In genomic region chr5:125139669-125140068, GRCm38 (mm10) we compare ENCODE assay signal across 8 mouse cellular contexts. TPM values are rescaled to one million over a fixed set of nuclear protein-coding genes. Genes with fewer than 3 reads are reported as not detected.
DNase-seq lines count a peak whose midpoint lies in the region; ATAC-seq and TF ChIP-seq lines count a peak whose summit lies in the region.

No protein-coding gene starts in this region.

- H3K9ac ChIP-seq in MEL (ENCODE audit: control insufficient read depth, low read depth, low read length, poor library complexity, severe bottlenecking), result peak overlapping the region; percentile 61
- H3K9ac ChIP-seq in heart, postnatal 0 days (replicated peaks; ENCODE audit: low read depth, low read length), result peak overlapping the region; percentile 50; the same call in 1 of the 2 replicates

- WGBS in heart, embryonic 10.5 days, result 85% methylated on average over 5 of the region's 5 CpGs
- WGBS in heart, postnatal 0 days, result 67% methylated on average over 5 of the region's 5 CpGs
- WGBS in macrophage (ENCODE audit: missing documents), result 83% methylated on average over 5 of the region's 5 CpGs

- H3K36me3 ChIP-seq in heart, embryonic 10.5 days, result 0 out of 2 replicates have a peak, but pooled peaks cover 6% of the 10 kb centered on the region
- H3K36me3 ChIP-seq in MEL (ENCODE audit: control insufficient read depth in 1 of 2, insufficient read depth in 2 of 2, low read length in 2 of 2) (peaks cover 0 to 12% of the 10 kb centered on the region in 2 experiments; a peak in 2 of 4 replicates), macrophage (ENCODE audit: inconsistent target) (no peaks in the 10 kb centered on the region)
- H3K36me3 ChIP-seq in heart, postnatal 0 days (replicated peaks; ENCODE audit: control insufficient read depth, insufficient read depth, low read length), result no peaks in the 10 kb centered on the region

- H3K79me2 ChIP-seq in MEL (ENCODE audit: control insufficient read depth, insufficient read depth, low read length, poor library complexity), result peaks cover 47% of the 10 kb centered on the region
- peaks cover 100% of the 10 kb centered on the region for H3K79me2 ChIP-seq in macrophage (ENCODE audit: inconsistent target)

- no peak for TF ChIP-seq EP300 in MEL (IDR thresholded peaks at IDR 0.05; ENCODE audit: low read depth in 1 of 2, low read length in 2 of 2)
- no peak; the same call in 1 of the 2 replicates for TF ChIP-seq EP300 in heart, postnatal 0 days (IDR thresholded peaks at IDR 0.05; ENCODE audit: low read depth)

- TF ChIP-seq RAD21 in MEL (IDR thresholded peaks at IDR 0.05; ENCODE audit: low read depth, low read length), result no peak

- peaks cover 88% of the 10 kb centered on the region for H3K4me1 ChIP-seq in heart, embryonic 10.5 days
- peaks cover 0 to 39% of the 10 kb centered on the region in 2 experiments; a peak in 3 of 4 replicates for H3K4me1 ChIP-seq in MEL (ENCODE audit: control insufficient read depth in 1 of 2, insufficient read depth in 2 of 2, low read length in 2 of 2)
- peaks cover 78% of the 10 kb centered on the region for H3K4me1 ChIP-seq in heart, postnatal 0 days (ENCODE audit: control insufficient read depth, insufficient read depth)

- no peaks in the 10 kb centered on the region for H3K27me3 ChIP-seq in heart, embryonic 10.5 days (ENCODE audit: insufficient read depth, poor library complexity, severe bottlenecking)
- no peaks in the 10 kb centered on the region for H3K27me3 ChIP-seq in MEL (ENCODE audit: control insufficient read depth in 1 of 2, insufficient read depth in 2 of 2, low read length in 2 of 2)
- H3K27me3 ChIP-seq in heart, postnatal 0 days (ENCODE audit: control insufficient read depth, insufficient read depth, low read length), result no peaks in the 10 kb centered on the region

- DNase-seq in heart, embryonic 10.5 days (ENCODE audit: low spot score), result no peak
- DNase-seq in heart, postnatal 25 days (ENCODE audit: low spot score), result no peak
- DNase-seq in MEL (ENCODE audit: low read depth, low spot score), result peak; percentile 45
- DNase-seq in heart, postnatal 0 days (ENCODE audit: low spot score), result no peak
- no peak for DNase-seq in urinary bladder, adult 2 months (ENCODE audit: low spot score)
- no peak for DNase-seq in right cerebral cortex, postnatal 25 days
- DNase-seq in spleen, postnatal 36 days (ENCODE audit: low spot score in 2 of 2), result no peak

- TF ChIP-seq CTCF in MEL (IDR thresholded peaks at IDR 0.05 in 2 of 3, conservative IDR thresholded peaks at IDR 0.05 in 1 of 3; ENCODE audit: control insufficient read depth in 1 of 3, insufficient read depth in 1 of 3, low read depth in 2 of 3, low read length in 3 of 3, poor library complexity in 1 of 3, severe bottlenecking in 1 of 3), result no peak
- no peak for TF ChIP-seq CTCF in heart, postnatal 0 days (IDR thresholded peaks at IDR 0.05; ENCODE audit: low read depth)

- no peaks in the 10 kb centered on the region for H3K9me3 ChIP-seq in heart, embryonic 10.5 days
- H3K9me3 ChIP-seq in MEL (replicated peaks; ENCODE audit: insufficient read depth, low read length), result no peaks in the 10 kb centered on the region
- H3K9me3 ChIP-seq in heart, postnatal 0 days (replicated peaks; ENCODE audit: control insufficient read depth, low read length), result no peaks in the 10 kb centered on the region

- H3K27ac ChIP-seq in heart, embryonic 10.5 days, result peak overlapping the region; percentile 91
- H3K27ac ChIP-seq in MEL (ENCODE audit: control insufficient read depth, low read depth, low read length) (peak overlapping the region; percentile 85; the same call in 1 of the 2 replicates), macrophage (peak overlapping the region; percentile 57; the same call in 1 of the 2 replicates)
- H3K27ac ChIP-seq in heart, postnatal 0 days (ENCODE audit: low read depth), result peak overlapping the region; percentile 98

- intact Hi-C loops in heart, postnatal 25 days (cut with DNase I), result no loop called here

- TF ChIP-seq POLR2A in MEL (IDR thresholded peaks at IDR 0.05; ENCODE audit: control insufficient read depth in 1 of 2, insufficient read depth in 1 of 2, low read depth in 1 of 2, low read length in 2 of 2, poor library complexity in 1 of 2), result no peak

- peak overlapping the region; percentile 64 for H3K4me2 ChIP-seq in heart, postnatal 0 days (ENCODE audit: low read depth, low read length)

- ATAC-seq in heart, postnatal 0 days (ENCODE audit: insufficient read depth, low read depth), result no peak

- H3K4me3 ChIP-seq in heart, embryonic 10.5 days, result peak overlapping the region; percentile 53; the same call in 1 of the 2 replicates
- H3K4me3 ChIP-seq in MEL (ENCODE audit: control insufficient read depth in 1 of 2, insufficient read depth in 1 of 2, low read depth in 2 of 2, low read length in 2 of 2) (peak overlapping the region; percentile 57 to 64), macrophage (ENCODE audit: inconsistent target) (no peak overlapping the region)
- H3K4me3 ChIP-seq in heart, postnatal 0 days (ENCODE audit: low read depth, low read length), result peak overlapping the region; percentile 41

TF ChIP-seq in MEL, 35 proteins besides CTCF, POLR2A, EP300 and RAD21:
- TF ChIP-seq ZMIZ1 (IDR thresholded peaks at IDR 0.05; ENCODE audit: low read depth, low read length) (no peak), ELF1 (IDR thresholded peaks at IDR 0.05; ENCODE audit: low read depth, low read length) (peak; percentile 54; the same call in 1 of the 2 replicates)

RNA-seq across cellular contexts. Expression of gene Ncor2, which starts 39.4 kb away (rescaled TPM):
- 17.8 and 23.3 TPM in 2 replicates for polyA plus RNA-seq in heart, embryonic 10.5 days (2016; fragmentation: Nextera tagmentation; extraction: Ambion mirVana)
- 10 to 100 TPM; 67.8 to 89.5 TPM for total RNA-seq in heart, postnatal 25 days (2021)
- 5.0 and 7.7 TPM in 2 replicates for total RNA-seq in MEL (2012; rRNA removed)
- polyA plus RNA-seq in MEL (2012; ENCODE audit: insufficient read depth in 1 of 2, insufficient read length in 2 of 2, low read depth in 1 of 2, low replicate concordance in 2 of 2, missing spikeins in 1 of 2) (10 to 100 TPM in 1 of 2 experiments, not detected in 1; 46.8 TPM), macrophage (2018) (52.2 to 78.3 TPM (median 77.8 TPM) in 3 replicates)
- 21.6 and 73.8 TPM in 2 replicates for total RNA-seq in heart, postnatal 0 days (2014; rRNA removed; ENCODE audit: low replicate concordance)
- 14.3 and 15.5 TPM in 2 replicates for polyA plus RNA-seq in heart, postnatal 0 days (2015; fragmentation: Nextera tagmentation; extraction: Ambion mirVana)
- 100 to 1,000 TPM in 22 of 26 experiments, 10 to 100 TPM in 4; 46.8 to 281 (median 198) TPM for total RNA-seq in macrophage (2018; cell fraction: chromatin; rRNA removed)
- total RNA-seq in macrophage (2018; cell fraction: cytosol; rRNA removed), result 100 to 1,000 TPM in 3 of 26 experiments, 10 to 100 TPM in 23; 45.2 to 112 (median 78.1) TPM
- 100 to 1,000 TPM in 18 of 26 experiments, 10 to 100 TPM in 8; 31.2 to 178 (median 123) TPM for total RNA-seq in macrophage (2018; cell fraction: nucleus; rRNA removed)
- polyA plus RNA-seq in urinary bladder, adult 2 months (2012; rRNA removed), result 24.5 and 61.9 TPM in 2 replicates
